Mouse (Mus musculus) embryonic facial prominence, embryonic 10.5 days (tissue): ENCODE results near the gene Tpsab1. TPM values are rescaled to one million over a fixed set of nuclear protein-coding genes. Genes with fewer than 3 reads are reported as not detected.

ENCODE experiments used
- DNase-seq: peaks from one replicate; pipeline ENCODE4 v3.0.0-alpha.2; 2017; ENCODE audit warnings: low spot score
- H3K27ac ChIP-seq: fragments of 300-500 bp; sonication (generic); replicated peaks from 2 replicates; pipeline ENCODE4 v1.5.1; 2016; ENCODE audit warnings: mild to moderate bottlenecking
- H3K27me3 ChIP-seq: fragments of 300-500 bp; sonication (generic); replicated peaks from 2 replicates; pipeline ENCODE4 v1.6.1; 2016; ENCODE audit warnings: low read depth, mild to moderate bottlenecking; ENCODE audit not compliant: poor library complexity, severe bottlenecking
- H3K36me3 ChIP-seq: fragments of 300-500 bp; sonication (generic); replicated peaks from 2 replicates; pipeline ENCODE4 v1.6.1; 2016; ENCODE audit warnings: mild to moderate bottlenecking, moderate library complexity
- H3K4me1 ChIP-seq: fragments of 300-500 bp; sonication (generic); 2 replicates; pipeline ENCODE4 v1.6.1; 2016
- H3K4me3 ChIP-seq: fragments of 300-500 bp; sonication (generic); 2 replicates; pipeline ENCODE4 v1.5.1; 2016; ENCODE audit warnings: mild to moderate bottlenecking, moderate library complexity
- H3K9me3 ChIP-seq: fragments of 300-500 bp; sonication (generic); 2 replicates; pipeline ENCODE4 v1.6.1; 2016; ENCODE audit warnings: mild to moderate bottlenecking
- WGBS: fragments of 180-500 bp; shearing (Covaris S2); methylation state at CpG from one replicate; pipeline ENCODE4 v1.1.7; 2016; 5-methylcytosine and 5-hydroxymethylcytosine counted together
- polyA plus RNA-seq: library from polyadenylated mRNA; unstranded; fragments of >200 nt; fragmentation: Nextera tagmentation; extraction: Ambion mirVana; gene quantifications from 2 replicates; pipeline ENCODE4 v1.2.1, GENCODE M21; 2016

The Tpsab1 gene
- not detected in 2 replicates for polyA plus RNA-seq

DNA sequence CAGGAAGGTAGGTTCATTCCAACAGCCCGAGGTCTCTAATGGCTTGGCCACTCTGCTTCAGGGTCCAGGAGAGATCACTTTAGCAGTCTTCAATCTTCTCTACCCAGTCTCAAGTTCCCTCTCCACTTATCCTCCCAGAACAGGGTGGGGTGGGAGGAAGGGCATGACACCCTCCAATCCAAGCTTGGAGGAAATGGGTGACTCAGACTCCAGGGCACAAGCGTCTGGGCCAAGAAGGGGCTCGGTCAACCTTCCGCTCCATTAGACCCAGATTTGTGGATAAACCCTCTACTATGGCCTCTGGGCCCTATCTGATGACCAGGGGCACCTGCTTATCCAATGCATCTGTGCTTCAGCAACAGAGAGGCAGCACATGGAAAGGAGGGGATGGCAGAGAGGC, at the start of gene Tpsab1:
TSS of gene Tpsab1 (minus strand) at position 101 of the 400 bp plus-strand sequence.
- H3K4me3 ChIP-seq = no peak within 1 kb of the TSS
- no peak within 1 kb of the TSS for H3K27ac ChIP-seq
- H3K27me3 ChIP-seq = no peaks in the 10 kb centered on the region
- DNase-seq = no peak
- no peaks in the 10 kb centered on the region for H3K9me3 ChIP-seq
- WGBS = 94% methylated on average over 4 of the region's 4 CpGs
- no peaks in the 10 kb centered on the region for H3K36me3 ChIP-seq
- no peaks in the 10 kb centered on the region for H3K4me1 ChIP-seq

DNA sequence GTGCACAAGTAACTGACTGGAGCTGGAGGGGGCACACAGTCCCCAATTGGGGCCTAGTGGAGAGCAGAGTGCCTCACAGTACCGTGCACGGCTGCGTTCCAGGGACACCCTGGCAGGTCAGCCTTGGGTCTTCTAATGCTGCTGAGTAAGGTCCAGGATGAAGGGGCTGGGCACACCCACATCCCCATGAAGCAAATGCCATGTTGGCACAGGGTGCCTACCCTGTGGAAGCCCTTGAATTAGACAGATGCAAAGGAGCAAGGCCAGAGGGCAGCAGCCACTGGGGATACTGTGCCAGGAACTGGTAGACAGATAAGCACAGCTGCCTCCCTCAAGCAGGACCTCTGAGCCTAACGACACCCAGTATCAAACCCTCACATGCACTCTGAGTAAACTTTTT, 49.2 kb upstream of the Tpsab1 start:
- H3K27me3 ChIP-seq = peaks cover 7% of the 10 kb centered on the region
- no peak for DNase-seq
- no peak overlapping the region for H3K27ac ChIP-seq
- H3K4me1 ChIP-seq = peaks cover 18% of the 10 kb centered on the region
- H3K4me3 ChIP-seq = no peak overlapping the region
- 84% methylated on average over 4 of the region's 4 CpGs for WGBS
- peaks cover 35% of the 10 kb centered on the region for H3K36me3 ChIP-seq
- no peaks in the 10 kb centered on the region for H3K9me3 ChIP-seq

GRCm38 (mm10) chr17:25374011-25374410, 28.6 kb upstream of the Tpsab1 start:
- H3K9me3 ChIP-seq = no peaks in the 10 kb centered on the region
- 51% methylated on average over 9 of the region's 9 CpGs for WGBS

GRCm38 (mm10) chr17:25372491-25372890, 27.1 kb upstream of the Tpsab1 start:
- no peak overlapping the region for H3K4me3 ChIP-seq
- H3K36me3 ChIP-seq = peaks cover 20% of the 10 kb centered on the region; the same call in 1 of the 2 replicates
- 0 out of 2 replicates have a peak, but pooled peaks cover 5% of the 10 kb centered on the region for H3K27me3 ChIP-seq
- H3K27ac ChIP-seq = no peak overlapping the region
- WGBS = 80% methylated on average over 8 of the region's 8 CpGs
- H3K4me1 ChIP-seq = peaks cover 5% of the 10 kb centered on the region
- H3K9me3 ChIP-seq = no peaks in the 10 kb centered on the region
- DNase-seq = no peak

More at GRCm38 (mm10) chr17:25374011-25374410, 28.6 kb upstream of the Tpsab1 start:
- Histone ChIP-seq H3K4me1 (peaks cover 11% of the 10 kb centered on the region), H3K4me3 (no peak overlapping the region), H3K36me3 (peaks cover 22% of the 10 kb centered on the region; the same call in 1 of the 2 replicates), H3K27me3 (0 out of 2 replicates have a peak, but pooled peaks cover 5% of the 10 kb centered on the region), H3K27ac (no peak overlapping the region)
- DNase-seq = peak; percentile 46

- H3K9me3 ChIP-seq = no peaks in the 10 kb centered on the region
- 0 out of 2 replicates have a peak, but pooled peaks cover 10% of the 10 kb centered on the region for H3K27me3 ChIP-seq
- H3K36me3 ChIP-seq = no peaks in the 10 kb centered on the region
- DNase-seq = no peak
- no peak within 1 kb of the TSS for H3K4me3 ChIP-seq
- WGBS = 85% methylated on average over 3 of the region's 3 CpGs
- H3K4me1 ChIP-seq = peaks cover 5% of the 10 kb centered on the region
- H3K27ac ChIP-seq = no peak within 1 kb of the TSS
These were observed 23.6 kb upstream of the Tpsab1 start, which contains the start of gene Tpsg1 for GRCm38 (mm10) chr17:25368973-25369372. Tpsg1 (plus strand) TSS chr17:25369273.

GRCm38 (mm10) chr17:25366005-25366404, 20.6 kb upstream of the Tpsab1 start, which contains the start of gene Tpsb2:
Tpsb2 (plus strand) TSS chr17:25366305.
- Histone ChIP-seq H3K9me3 (no peaks in the 10 kb centered on the region), H3K27ac (no peak within 1 kb of the TSS), H3K4me3 (no peak within 1 kb of the TSS), H3K27me3 (0 out of 2 replicates have a peak, but pooled peaks cover 6% of the 10 kb centered on the region), H3K36me3 (no peaks in the 10 kb centered on the region), H3K4me1 (no peaks in the 10 kb centered on the region)
- WGBS = 78% methylated on average over 2 of the region's 2 CpGs
- no peak for DNase-seq

DNA sequence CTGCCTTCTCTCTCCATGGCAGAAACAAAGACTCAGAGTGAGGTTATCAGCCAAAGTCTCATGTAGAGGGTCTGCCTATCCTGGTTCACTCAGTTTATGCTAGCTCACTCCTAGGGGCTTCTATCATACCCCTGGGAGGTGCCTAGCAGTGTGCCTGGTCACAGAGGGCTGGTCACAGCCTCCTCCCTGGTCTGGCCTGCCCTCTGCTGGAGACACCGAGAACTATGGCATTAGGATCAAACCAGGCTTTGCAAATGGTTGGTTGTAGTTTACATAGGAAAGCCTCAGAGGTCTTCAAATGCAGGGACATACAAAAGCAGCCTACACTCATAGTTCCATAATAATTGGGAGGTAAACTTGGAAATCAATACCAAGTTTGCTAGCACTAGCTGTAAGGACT, 18.4 kb upstream of the Tpsab1 start:
- H3K36me3 ChIP-seq = no peaks in the 10 kb centered on the region
- no peak overlapping the region for H3K4me3 ChIP-seq
- H3K27ac ChIP-seq = no peak overlapping the region
- no peaks in the 10 kb centered on the region for H3K4me1 ChIP-seq
- H3K27me3 ChIP-seq = 0 out of 2 replicates have a peak, but pooled peaks cover 6% of the 10 kb centered on the region
- no peaks in the 10 kb centered on the region for H3K9me3 ChIP-seq
- WGBS = 9% methylated on average over 1 of the region's 1 CpGs
- peak; percentile 55 for DNase-seq

DNA sequence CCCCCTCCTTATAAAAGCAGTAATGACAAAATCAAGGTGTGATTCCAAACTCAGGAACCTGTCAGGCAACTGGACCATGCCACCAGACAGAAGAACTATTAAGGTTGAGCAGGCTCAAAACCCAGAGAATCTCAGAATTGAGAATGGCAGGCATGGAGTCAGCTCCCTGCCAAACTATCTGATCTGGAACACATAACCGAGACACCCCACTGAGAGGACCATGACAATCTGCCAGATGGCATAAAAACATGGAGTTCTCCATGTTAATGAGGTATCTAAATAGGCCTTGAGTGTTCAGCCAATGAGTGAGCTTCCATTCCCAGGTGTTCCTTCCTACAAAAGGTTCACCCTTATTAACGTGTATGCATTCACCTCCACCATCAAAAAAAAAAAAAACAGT, 15.9 kb upstream of the Tpsab1 start:
- no peak overlapping the region for H3K4me3 ChIP-seq
- H3K9me3 ChIP-seq = no peaks in the 10 kb centered on the region
- no peak overlapping the region for H3K27ac ChIP-seq
- 71% methylated on average over 2 of the region's 2 CpGs for WGBS
- no peaks in the 10 kb centered on the region for H3K4me1 ChIP-seq
- 0 out of 2 replicates have a peak, but pooled peaks cover 6% of the 10 kb centered on the region for H3K27me3 ChIP-seq
- no peak for DNase-seq
- no peaks in the 10 kb centered on the region for H3K36me3 ChIP-seq

- no peaks in the 10 kb centered on the region for H3K36me3 ChIP-seq
- no peaks in the 10 kb centered on the region for H3K4me1 ChIP-seq
- H3K27me3 ChIP-seq = no peaks in the 10 kb centered on the region
- DNase-seq = no peak
- no peak overlapping the region for H3K27ac ChIP-seq
- H3K9me3 ChIP-seq = no peaks in the 10 kb centered on the region
- H3K4me3 ChIP-seq = no peak overlapping the region
- WGBS = 66% methylated on average over 3 of the region's 3 CpGs
These were observed 3.9 kb downstream of the Tpsab1 start for GRCm38 (mm10) chr17:25341490-25341889.

- no peak for DNase-seq
- Histone ChIP-seq H3K27ac (no peak overlapping the region), H3K9me3 (no peaks in the 10 kb centered on the region), H3K4me1 (no peaks in the 10 kb centered on the region), H3K4me3 (no peak overlapping the region), H3K27me3 (no peaks in the 10 kb centered on the region), H3K36me3 (no peaks in the 10 kb centered on the region)
- 85% methylated on average over 6 of the region's 6 CpGs for WGBS
These were observed 5.4 kb downstream of the Tpsab1 start for GRCm38 (mm10) chr17:25340003-25340402.

- H3K27ac ChIP-seq = no peak overlapping the region
- no peaks in the 10 kb centered on the region for H3K9me3 ChIP-seq
- H3K4me1 ChIP-seq = no peaks in the 10 kb centered on the region
- H3K36me3 ChIP-seq = no peaks in the 10 kb centered on the region
- peaks cover 7% of the 10 kb centered on the region; the same call in 1 of the 2 replicates for H3K27me3 ChIP-seq
- H3K4me3 ChIP-seq = no peak overlapping the region
- DNase-seq = no peak
- WGBS = 83% methylated on average over 4 of the region's 4 CpGs
These were observed 7.1 kb downstream of the Tpsab1 start for GRCm38 (mm10) chr17:25338218-25338617.

DNA sequence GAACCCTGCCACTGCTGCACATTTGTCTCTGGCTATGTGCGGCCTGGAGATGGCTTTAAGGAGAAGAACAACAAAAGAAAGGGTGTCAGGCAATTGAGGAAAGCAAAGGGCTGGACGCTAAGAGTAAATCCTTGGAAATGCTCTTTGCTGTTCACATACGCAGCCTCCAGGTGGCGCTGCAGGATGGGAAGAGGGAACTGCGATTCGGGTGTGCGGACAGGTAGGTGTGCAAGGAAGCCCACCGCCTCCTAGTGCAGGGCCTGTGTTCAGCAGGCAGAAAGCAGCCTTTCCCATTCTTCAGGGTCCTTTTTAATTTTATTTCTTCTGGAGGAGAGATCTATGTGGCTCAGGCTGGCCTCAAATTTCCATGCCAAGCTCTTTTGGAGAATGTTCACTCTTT, 11.4 kb downstream of the Tpsab1 start:
- WGBS = 2% methylated on average over 8 of the region's 8 CpGs
- Histone ChIP-seq H3K27ac (no peak overlapping the region), H3K4me3 (no peak overlapping the region), H3K36me3 (no peaks in the 10 kb centered on the region), H3K4me1 (no peaks in the 10 kb centered on the region), H3K27me3 (peaks cover 13% of the 10 kb centered on the region; the same call in 1 of the 2 replicates), H3K9me3 (no peaks in the 10 kb centered on the region)
- DNase-seq = peak; percentile 84

DNA sequence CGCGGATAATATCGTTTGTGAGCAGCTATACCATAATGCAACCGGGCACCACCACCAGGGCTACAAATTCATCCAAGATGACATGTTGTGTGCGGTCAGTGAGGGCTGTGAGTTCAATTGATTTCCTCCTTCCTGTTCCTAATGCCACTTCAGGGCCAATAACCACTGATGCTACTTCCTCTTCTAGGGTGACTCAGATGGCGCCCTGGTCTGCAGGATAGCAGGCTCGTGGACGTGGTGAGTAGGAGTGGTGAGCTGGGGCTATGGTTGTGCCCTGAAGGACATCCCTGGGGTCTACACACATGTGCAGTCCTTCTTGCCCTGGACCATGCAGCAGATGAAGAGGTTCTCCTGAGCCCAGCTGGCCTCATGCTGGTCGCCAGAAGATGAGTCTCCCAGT, 13.0 kb downstream of the Tpsab1 start:
- no peak for DNase-seq
- no peak overlapping the region for H3K4me3 ChIP-seq
- no peak overlapping the region for H3K27ac ChIP-seq
- no peaks in the 10 kb centered on the region for H3K9me3 ChIP-seq
- H3K27me3 ChIP-seq = peaks cover 13% of the 10 kb centered on the region; the same call in 1 of the 2 replicates
- 80% methylated on average over 9 of the region's 9 CpGs for WGBS
- H3K36me3 ChIP-seq = no peaks in the 10 kb centered on the region
- no peaks in the 10 kb centered on the region for H3K4me1 ChIP-seq
